Mouse (Mus musculus) midbrain, embryonic 14.5 days (tissue): ENCODE results near the gene Asb18. TPM values are rescaled to one million over a fixed set of nuclear protein-coding genes. Genes with fewer than 3 reads are reported as not detected.

Experiments
- ATAC-seq: fragments of 200-750 bp; cut with Nextera tagmentation; 2 replicates; pipeline ENCODE4 v1.8.0; 2017; ENCODE audit warnings: moderate number of reproducible peaks, moderate library complexity; ENCODE audit not compliant: low FRiP score, low TSS enrichment
- DNase-seq: peaks from one replicate; pipeline ENCODE4 v3.0.0-alpha.2; 2015
- H3K27ac ChIP-seq: fragments of 300-500 bp; sonication (generic); replicated peaks from 2 replicates; pipeline ENCODE4 v1.5.1; 2014; ENCODE audit warnings: mild to moderate bottlenecking, low read depth, low read length, moderate library complexity
- H3K27me3 ChIP-seq: fragments of 300-500 bp; sonication (generic); 2 replicates; pipeline ENCODE4 v1.6.1; 2014; ENCODE audit warnings: low read length, control low read depth, mixed read lengths; ENCODE audit not compliant: control insufficient read depth, insufficient read depth
- H3K36me3 ChIP-seq: fragments of 300-500 bp; sonication (generic); 2 replicates; pipeline ENCODE4 v1.6.1; 2014; ENCODE audit warnings: low read length, control low read depth; ENCODE audit not compliant: control insufficient read depth, insufficient read depth
- H3K4me1 ChIP-seq: fragments of 300-500 bp; sonication (generic); 2 replicates; pipeline ENCODE4 v1.6.1; 2014; ENCODE audit warnings: mild to moderate bottlenecking, antibody characterized with exemption, low read length, control low read depth; ENCODE audit not compliant: control insufficient read depth, insufficient read depth
- H3K4me2 ChIP-seq: fragments of 300-500 bp; sonication (generic); 2 replicates; pipeline ENCODE4 v1.6.1; 2014; ENCODE audit warnings: mild to moderate bottlenecking, low read length, moderate library complexity
- H3K4me3 ChIP-seq: fragments of 300-500 bp; sonication (generic); replicated peaks from 2 replicates; pipeline ENCODE4 v1.5.1; 2014; ENCODE audit warnings: low read depth, low read length
- H3K9ac ChIP-seq: fragments of 300-500 bp; sonication (generic); replicated peaks from 2 replicates; pipeline ENCODE4 v1.6.1; 2014; ENCODE audit warnings: mild to moderate bottlenecking, low read length, moderate library complexity
- H3K9me3 ChIP-seq: fragments of 300-500 bp; sonication (generic); 2 replicates; pipeline ENCODE4 v1.6.1; 2016; ENCODE audit warnings: low read length, control low read depth, mixed read lengths; ENCODE audit not compliant: control insufficient read depth
- WGBS: fragments of 180-500 bp; shearing (Covaris S2); extraction: QIAGEN DNeasy Blood & Tissue Kit; methylation state at CpG from one replicate; pipeline ENCODE4 v1.1.7; 2014; 5-methylcytosine and 5-hydroxymethylcytosine counted together
- polyA plus RNA-seq: library from polyadenylated mRNA; unstranded; fragments of >200 nt; fragmentation: Nextera tagmentation; extraction: Ambion mirVana; gene quantifications from 2 replicates; pipeline ENCODE4 v1.2.1, GENCODE M21; 2014

Gene Asb18
- polyA plus RNA-seq, 1 experiment from 2014 or later = 0.25 TPM

- ATAC-seq = no peak
- no peak for DNase-seq
- WGBS = 80% methylated on average over 6 of the region's 6 CpGs
Observed at GRCm38 (mm10) chr1:90018071-90018470, 3.6 kb upstream of the Asb18 start.

DNA sequence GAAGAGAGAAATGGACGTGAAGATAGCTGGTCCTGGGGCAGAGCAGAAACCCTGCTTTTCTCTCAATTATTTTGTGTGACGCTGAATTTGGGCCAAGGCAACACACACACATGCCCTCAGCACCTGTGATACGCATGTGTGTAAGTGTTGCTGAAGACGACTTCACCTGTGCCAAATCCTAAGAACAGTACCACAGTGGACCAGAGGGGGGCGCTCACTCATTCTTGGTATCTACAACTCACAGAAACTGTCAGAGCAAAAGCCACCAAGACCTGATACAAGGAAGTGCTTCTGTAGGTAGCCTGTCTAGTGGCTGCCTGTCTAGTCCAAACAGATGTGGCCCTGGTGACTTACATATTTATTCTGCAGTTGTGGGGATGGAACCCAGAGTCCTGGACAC, 1.2 kb downstream of the Asb18 start:
- ATAC-seq (no peak), DNase-seq (no peak)
- Histone ChIP-seq H3K4me3 (no peak overlapping the region), H3K9me3 (no peaks in the 10 kb centered on the region), H3K27ac (no peak overlapping the region), H3K36me3 (no peaks in the 10 kb centered on the region), H3K27me3 (no peaks in the 10 kb centered on the region), H3K4me2 (no peak overlapping the region), H3K4me1 (no peaks in the 10 kb centered on the region), H3K9ac (no peak overlapping the region)
- WGBS = 76% methylated on average over 5 of the region's 5 CpGs

More at GRCm38 (mm10) chr1:90018071-90018470, 3.6 kb upstream of the Asb18 start:
- Histone ChIP-seq H3K4me1 (no peaks in the 10 kb centered on the region), H3K9ac (no peak overlapping the region), H3K9me3 (no peaks in the 10 kb centered on the region), H3K4me2 (no peak overlapping the region), H3K36me3 (no peaks in the 10 kb centered on the region), H3K27me3 (no peaks in the 10 kb centered on the region), H3K27ac (no peak overlapping the region), H3K4me3 (no peak overlapping the region)

DNA sequence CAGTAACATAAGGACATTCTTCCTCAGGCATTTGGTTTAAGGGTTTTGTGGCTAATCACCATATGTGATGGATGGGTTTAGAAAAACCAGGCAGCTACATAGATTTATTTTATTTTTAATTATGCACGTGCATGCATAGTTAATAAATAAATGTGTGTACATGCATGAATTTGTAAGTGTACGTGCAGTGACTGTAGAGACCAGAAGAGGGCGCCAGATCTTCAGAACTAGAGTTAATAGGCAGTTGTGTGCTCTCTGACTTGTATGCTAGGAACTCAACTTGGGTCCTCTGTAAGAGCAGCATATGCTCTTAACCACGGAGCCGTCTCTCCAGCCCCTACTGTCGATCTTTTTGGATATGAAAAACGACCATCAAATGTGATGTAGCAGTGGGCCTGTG, 1.6 kb downstream of the Asb18 start:
- DNase-seq (peak; percentile 15), ATAC-seq (no peak)
- no peaks in the 10 kb centered on the region for H3K4me1 ChIP-seq
- H3K4me2 ChIP-seq = no peak overlapping the region
- H3K27ac ChIP-seq = no peak overlapping the region
- no peak overlapping the region for H3K4me3 ChIP-seq
- no peak overlapping the region for H3K9ac ChIP-seq
- 71% methylated on average over 7 of the region's 7 CpGs for whole genome bisulfite sequencing
- H3K27me3 ChIP-seq = no peaks in the 10 kb centered on the region
- H3K36me3 ChIP-seq = no peaks in the 10 kb centered on the region
- H3K9me3 ChIP-seq = no peaks in the 10 kb centered on the region

DNA sequence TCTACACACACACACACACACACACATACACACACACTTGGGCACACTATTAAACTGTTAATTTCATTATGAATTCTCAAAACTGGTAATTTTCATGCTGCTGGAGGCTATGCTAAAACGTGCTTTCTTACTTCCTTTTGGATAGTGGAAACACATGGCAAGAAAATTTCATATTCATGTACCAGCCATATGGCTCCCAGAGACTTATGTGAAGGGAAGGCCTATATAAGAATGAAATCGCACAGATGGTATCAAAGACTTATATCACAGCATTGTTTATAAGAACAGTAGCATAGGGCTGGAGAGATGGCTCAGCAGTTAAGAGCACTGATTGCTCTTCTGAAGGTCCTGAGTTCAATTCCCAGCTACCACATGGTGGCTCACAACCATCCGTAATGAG, 2.3 kb downstream of the Asb18 start:
- H3K27ac ChIP-seq = no peak overlapping the region
- no peaks in the 10 kb centered on the region for H3K4me1 ChIP-seq
- no peak overlapping the region for H3K4me3 ChIP-seq
- no peaks in the 10 kb centered on the region for H3K27me3 ChIP-seq
- H3K9ac ChIP-seq = no peak overlapping the region
- DNase-seq (no peak), ATAC-seq (no peak)
- no peaks in the 10 kb centered on the region for H3K9me3 ChIP-seq
- no peak overlapping the region for H3K4me2 ChIP-seq
- no peaks in the 10 kb centered on the region for H3K36me3 ChIP-seq
- 80% methylated on average over 3 of the region's 3 CpGs for WGBS

GRCm38 (mm10) chr1:90010077-90010476, 4.4 kb downstream of the Asb18 start:
- H3K27ac ChIP-seq = no peak overlapping the region
- ATAC-seq (no peak), DNase-seq (no peak)
- no peaks in the 10 kb centered on the region for H3K27me3 ChIP-seq
- H3K4me3 ChIP-seq = no peak overlapping the region
- no peaks in the 10 kb centered on the region for H3K9me3 ChIP-seq
- WGBS = 92% methylated on average over 1 of the region's 1 CpGs
- no peaks in the 10 kb centered on the region for H3K4me1 ChIP-seq
- no peak overlapping the region for H3K4me2 ChIP-seq
- no peaks in the 10 kb centered on the region for H3K36me3 ChIP-seq
- no peak overlapping the region for H3K9ac ChIP-seq

DNA sequence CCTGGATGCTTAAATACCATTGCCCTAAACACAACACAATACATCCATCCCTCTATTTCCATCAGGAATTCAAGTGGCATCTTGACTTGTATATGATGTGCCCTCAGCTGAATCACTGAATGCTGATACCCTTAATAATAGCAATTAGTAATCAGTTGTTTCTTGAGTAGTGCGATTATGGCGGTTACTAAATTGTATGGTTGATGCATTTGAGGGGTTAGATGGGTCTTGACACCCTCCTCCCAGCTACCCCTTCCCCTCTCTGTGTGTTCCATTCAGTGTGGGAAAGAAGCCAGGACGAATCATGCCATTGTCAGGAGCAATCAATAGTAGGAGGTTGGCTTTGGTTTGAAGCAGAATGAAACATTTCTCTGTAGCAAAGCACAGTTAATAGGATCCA, 5.3 kb downstream of the Asb18 start:
- H3K4me1 ChIP-seq = no peaks in the 10 kb centered on the region
- no peak overlapping the region for H3K9ac ChIP-seq
- no peak overlapping the region for H3K4me3 ChIP-seq
- 73% methylated on average over 3 of the region's 3 CpGs for WGBS
- no peaks in the 10 kb centered on the region for H3K27me3 ChIP-seq
- H3K27ac ChIP-seq = no peak overlapping the region
- H3K9me3 ChIP-seq = no peaks in the 10 kb centered on the region
- DNase-seq (no peak), ATAC-seq (no peak)
- no peak overlapping the region for H3K4me2 ChIP-seq
- no peaks in the 10 kb centered on the region for H3K36me3 ChIP-seq

DNA sequence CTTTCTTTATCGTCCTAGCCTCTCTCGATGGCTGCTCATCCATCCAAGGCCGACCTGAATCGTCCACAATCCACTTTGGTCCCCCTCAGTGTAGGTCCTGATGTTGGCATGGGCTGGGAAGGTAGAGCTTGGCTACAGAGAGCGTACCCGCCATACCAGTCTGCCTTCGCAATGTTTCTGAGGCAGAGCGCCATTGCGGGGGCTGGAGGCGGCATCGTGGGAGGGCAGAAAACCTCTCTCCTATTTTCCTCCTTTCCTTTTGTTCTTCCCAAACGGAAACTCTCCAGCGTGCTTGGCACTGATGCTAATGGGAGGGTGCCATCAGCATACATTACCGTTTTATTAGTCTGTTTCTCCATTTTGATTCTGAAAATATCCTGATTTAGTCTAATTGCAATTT, 7.8 kb downstream of the Asb18 start:
- no peak for DNase-seq
- no peak overlapping the region for H3K4me2 ChIP-seq

GRCm38 (mm10) chr1:90000981-90001380, 13.5 kb downstream of the Asb18 start:
- Histone ChIP-seq H3K9ac (no peak overlapping the region), H3K4me1 (no peaks in the 10 kb centered on the region), H3K27ac (no peak overlapping the region), H3K36me3 (no peaks in the 10 kb centered on the region), H3K4me2 (no peak overlapping the region), H3K9me3 (no peaks in the 10 kb centered on the region), H3K4me3 (no peak overlapping the region), H3K27me3 (no peaks in the 10 kb centered on the region)
- no peak for ATAC-seq
- DNase-seq = no peak
- whole genome bisulfite sequencing = 41% methylated on average over 5 of the region's 5 CpGs

More for the DNA sequence above, 7.8 kb downstream of the Asb18 start:
- no peak overlapping the region for H3K27ac ChIP-seq
- H3K27me3 ChIP-seq = no peaks in the 10 kb centered on the region
- no peaks in the 10 kb centered on the region for H3K9me3 ChIP-seq
- no peaks in the 10 kb centered on the region for H3K4me1 ChIP-seq
- no peak overlapping the region for H3K9ac ChIP-seq
- no peak for ATAC-seq
- WGBS = 69% methylated on average over 14 of the region's 14 CpGs
- no peaks in the 10 kb centered on the region for H3K36me3 ChIP-seq
- no peak overlapping the region for H3K4me3 ChIP-seq

GRCm38 (mm10) chr1:89999858-90000257, 14.6 kb downstream of the Asb18 start:
- H3K4me3 ChIP-seq = no peak overlapping the region
- 79% methylated on average over 3 of the region's 3 CpGs for WGBS
- ATAC-seq (no peak), DNase-seq (no peak)
- no peaks in the 10 kb centered on the region for H3K36me3 ChIP-seq
- no peaks in the 10 kb centered on the region for H3K9me3 ChIP-seq
- H3K9ac ChIP-seq = no peak overlapping the region
- no peaks in the 10 kb centered on the region for H3K27me3 ChIP-seq
- no peak overlapping the region for H3K27ac ChIP-seq
- no peak overlapping the region for H3K4me2 ChIP-seq
- no peaks in the 10 kb centered on the region for H3K4me1 ChIP-seq
